Mouse (Mus musculus): ENCODE measurements around the gene Mrps9. TPM values are rescaled to one million over a fixed set of nuclear protein-coding genes. Genes with fewer than 3 reads are reported as not detected.

The Mrps9 gene
- polyA plus RNA-seq, 1 experiment: 40.2 TPM

GRCm38 (mm10) chr1:42894695-42895094, 43.7 kb downstream of the Mrps9 start:
- H3K4me1 ChIP-seq (ENCODE audit: control insufficient read depth, insufficient read depth, low read length): no peaks in the 10 kb centered on the region
- no peak for TF ChIP-seq POLR2A (IDR thresholded peaks at IDR 0.05; ENCODE audit: borderline replicate concordance, low read depth, low read length)
- no peak for TF ChIP-seq CTCF (IDR thresholded peaks at IDR 0.05; ENCODE audit: low read depth, low read length)
- no peak overlapping the region for H3K27ac ChIP-seq (ENCODE audit: insufficient read depth, low read depth, low read length)
- H3K4me3 ChIP-seq (ENCODE audit: insufficient read depth, low read length): no peak overlapping the region

DNA sequence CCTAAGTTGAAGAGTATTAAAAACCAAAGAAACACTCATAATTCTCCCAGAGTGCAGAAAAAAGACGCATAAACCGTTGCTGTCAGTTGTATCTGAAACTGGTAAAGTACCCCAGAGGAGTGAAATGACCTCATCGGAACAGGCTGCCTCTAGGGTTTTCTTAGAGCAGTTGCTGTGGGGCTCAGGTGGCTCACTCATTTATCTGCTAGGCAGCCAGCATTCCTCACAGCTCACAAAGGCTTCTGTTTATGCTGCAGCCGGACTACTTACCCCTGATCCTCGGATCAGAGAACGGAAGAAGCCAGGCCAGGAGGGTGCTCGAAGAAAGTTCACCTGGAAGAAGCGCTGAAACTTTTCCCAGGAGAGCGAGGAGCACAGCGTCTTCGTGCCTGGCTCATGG, 54.1 kb downstream of the Mrps9 start:
- no peaks in the 10 kb centered on the region for H3K4me1 ChIP-seq (ENCODE audit: control insufficient read depth, insufficient read depth, low read length)
- H3K27ac ChIP-seq (ENCODE audit: insufficient read depth, low read depth, low read length): no peak overlapping the region
- TF ChIP-seq CTCF (IDR thresholded peaks at IDR 0.05; ENCODE audit: low read depth, low read length) (no peak), POLR2A (IDR thresholded peaks at IDR 0.05; ENCODE audit: borderline replicate concordance, low read depth, low read length) (no peak)

GRCm38 (mm10) chr1:42906696-42907095, 55.7 kb downstream of the Mrps9 start:
- H3K4me1 ChIP-seq (ENCODE audit: control insufficient read depth, insufficient read depth, low read length): no peaks in the 10 kb centered on the region
- no peak overlapping the region for H3K27ac ChIP-seq (ENCODE audit: insufficient read depth, low read depth, low read length)
- TF ChIP-seq CTCF (IDR thresholded peaks at IDR 0.05; ENCODE audit: low read depth, low read length): no peak
- TF ChIP-seq POLR2A (IDR thresholded peaks at IDR 0.05; ENCODE audit: borderline replicate concordance, low read depth, low read length): no peak
- H3K4me3 ChIP-seq (ENCODE audit: insufficient read depth, low read length): no peak overlapping the region

More for the DNA sequence above, 54.1 kb downstream of the Mrps9 start:
- H3K4me3 ChIP-seq (ENCODE audit: insufficient read depth, low read length): no peak overlapping the region

GRCm38 (mm10) chr1:42907153-42907552, 56.1 kb downstream of the Mrps9 start:
- H3K4me3 ChIP-seq (ENCODE audit: insufficient read depth, low read length): no peak overlapping the region
- H3K27ac ChIP-seq (ENCODE audit: insufficient read depth, low read depth, low read length): no peak overlapping the region
- no peak for TF ChIP-seq POLR2A (IDR thresholded peaks at IDR 0.05; ENCODE audit: borderline replicate concordance, low read depth, low read length)
- H3K4me1 ChIP-seq (ENCODE audit: control insufficient read depth, insufficient read depth, low read length): no peaks in the 10 kb centered on the region

DNA sequence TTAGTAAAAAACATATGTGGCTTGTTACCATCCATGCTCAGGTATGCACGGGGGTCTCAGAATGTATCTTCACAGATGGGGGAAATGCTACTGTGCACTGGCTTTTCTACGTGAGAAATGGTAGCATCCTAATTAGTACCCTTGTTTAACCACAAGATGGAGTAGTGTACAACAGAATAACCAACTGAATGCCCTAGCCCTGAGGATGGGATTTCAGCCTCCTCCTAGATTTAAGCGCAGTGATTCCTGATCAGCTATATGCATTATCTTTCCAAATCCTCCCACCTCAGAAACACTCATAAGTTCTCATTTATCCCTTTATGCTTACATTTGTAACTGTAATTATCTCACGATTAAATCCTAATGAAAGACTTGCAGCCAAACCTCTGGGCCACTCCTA, 64.0 kb downstream of the Mrps9 start:
- TF ChIP-seq POLR2A (IDR thresholded peaks at IDR 0.05; ENCODE audit: borderline replicate concordance, low read depth, low read length) (no peak), CTCF (IDR thresholded peaks at IDR 0.05; ENCODE audit: low read depth, low read length) (no peak)
- H3K4me3 ChIP-seq (ENCODE audit: insufficient read depth, low read length): no peak overlapping the region
- no peaks in the 10 kb centered on the region for H3K4me1 ChIP-seq (ENCODE audit: control insufficient read depth, insufficient read depth, low read length)
- no peak overlapping the region for H3K27ac ChIP-seq (ENCODE audit: insufficient read depth, low read depth, low read length)

DNA sequence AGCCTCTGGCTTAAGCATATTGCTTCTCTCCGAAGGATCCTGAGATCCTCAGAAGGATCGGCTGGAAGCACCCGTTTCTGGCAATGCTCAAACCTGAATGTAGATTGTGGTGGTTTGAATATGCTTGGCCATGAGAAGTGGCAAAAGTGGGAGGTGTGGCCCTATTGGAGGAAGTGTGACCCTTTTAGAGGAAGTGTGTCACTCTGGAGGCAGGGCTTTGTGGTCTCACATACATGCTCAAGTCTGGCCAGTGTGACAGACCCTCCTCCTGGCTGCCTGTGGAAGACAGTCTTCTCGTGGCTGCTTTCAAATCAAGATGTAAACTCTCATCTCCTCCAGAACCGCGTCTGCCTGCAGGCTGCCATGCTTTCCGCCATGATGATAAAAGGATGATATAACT, 65.7 kb downstream of the Mrps9 start:
- Histone ChIP-seq H3K4me3 (ENCODE audit: insufficient read depth, low read length) (no peak overlapping the region), H3K4me1 (ENCODE audit: control insufficient read depth, insufficient read depth, low read length) (no peaks in the 10 kb centered on the region), H3K27ac (ENCODE audit: insufficient read depth, low read depth, low read length) (no peak overlapping the region)
- TF ChIP-seq CTCF (IDR thresholded peaks at IDR 0.05; ENCODE audit: low read depth, low read length) (no peak), POLR2A (IDR thresholded peaks at IDR 0.05; ENCODE audit: borderline replicate concordance, low read depth, low read length) (no peak)

- TF ChIP-seq CTCF (IDR thresholded peaks at IDR 0.05; ENCODE audit: low read depth, low read length) (no peak), POLR2A (IDR thresholded peaks at IDR 0.05; ENCODE audit: borderline replicate concordance, low read depth, low read length) (no peak)
- Histone ChIP-seq H3K4me3 (ENCODE audit: insufficient read depth, low read length) (no peak overlapping the region), H3K4me1 (ENCODE audit: control insufficient read depth, insufficient read depth, low read length) (no peaks in the 10 kb centered on the region), H3K27ac (ENCODE audit: insufficient read depth, low read depth, low read length) (no peak overlapping the region)
Observed at GRCm38 (mm10) chr1:42917908-42918307, 66.9 kb downstream of the Mrps9 start.

DNA sequence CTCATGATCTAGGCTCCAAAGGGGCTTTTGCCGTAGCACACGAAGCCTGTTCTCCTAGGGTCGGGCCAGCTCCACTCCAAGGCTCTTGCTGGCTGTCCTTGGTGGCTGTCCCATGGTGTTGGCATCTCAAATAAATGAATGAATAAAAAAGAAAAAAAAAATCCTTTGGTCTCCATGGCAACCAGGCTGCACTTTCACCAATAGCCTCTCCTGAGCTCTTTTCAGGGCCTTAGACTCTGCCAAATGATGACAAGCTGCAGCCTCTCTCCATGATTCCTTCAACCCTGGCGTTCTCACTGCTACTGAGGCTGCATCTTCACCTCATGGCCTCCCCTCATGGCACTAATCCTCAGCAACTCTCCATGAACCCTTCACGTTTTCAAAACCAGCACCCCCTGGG, 72.9 kb downstream of the Mrps9 start:
- no peak overlapping the region for H3K4me3 ChIP-seq (ENCODE audit: insufficient read depth, low read length)
- H3K27ac ChIP-seq (ENCODE audit: insufficient read depth, low read depth, low read length): no peak overlapping the region
- TF ChIP-seq CTCF (IDR thresholded peaks at IDR 0.05; ENCODE audit: low read depth, low read length): no peak
- TF ChIP-seq POLR2A (IDR thresholded peaks at IDR 0.05; ENCODE audit: borderline replicate concordance, low read depth, low read length): no peak
- H3K4me1 ChIP-seq (ENCODE audit: control insufficient read depth, insufficient read depth, low read length): no peaks in the 10 kb centered on the region

- TF ChIP-seq POLR2A (IDR thresholded peaks at IDR 0.05; ENCODE audit: borderline replicate concordance, low read depth, low read length) (no peak), CTCF (IDR thresholded peaks at IDR 0.05; ENCODE audit: low read depth, low read length) (no peak)
- no peak overlapping the region for H3K4me3 ChIP-seq (ENCODE audit: insufficient read depth, low read length)
Observed at GRCm38 (mm10) chr1:42933613-42934012, 82.6 kb downstream of the Mrps9 start.

DNA sequence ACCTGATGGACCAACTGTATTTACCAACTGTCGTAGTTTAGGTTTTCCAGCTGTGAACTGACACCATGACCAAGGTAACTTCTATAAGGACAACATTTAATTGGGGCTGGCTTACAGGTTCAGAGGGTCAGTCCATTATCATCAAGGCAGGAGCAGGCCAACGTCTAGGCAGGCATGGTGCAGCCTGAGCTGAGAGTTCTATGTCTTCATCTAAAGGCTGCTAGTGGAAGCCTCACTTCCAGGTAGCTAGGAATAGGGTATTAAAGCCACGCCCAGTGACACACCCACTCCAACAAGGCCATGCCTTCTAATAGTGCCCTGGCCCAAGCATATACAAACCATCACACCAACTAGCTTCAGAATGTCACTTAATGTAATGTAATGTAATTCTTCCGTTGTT, 97.5 kb downstream of the Mrps9 start:
- Histone ChIP-seq H3K4me3 (ENCODE audit: insufficient read depth, low read length) (no peak overlapping the region), H3K27ac (ENCODE audit: insufficient read depth, low read depth, low read length) (no peak overlapping the region), H3K4me1 (ENCODE audit: control insufficient read depth, insufficient read depth, low read length) (no peaks in the 10 kb centered on the region; the same call in 1 of the 2 replicates)
- no peak for TF ChIP-seq POLR2A (IDR thresholded peaks at IDR 0.05; ENCODE audit: borderline replicate concordance, low read depth, low read length)
- TF ChIP-seq CTCF (IDR thresholded peaks at IDR 0.05; ENCODE audit: low read depth, low read length): no peak

More at GRCm38 (mm10) chr1:42933613-42934012, 82.6 kb downstream of the Mrps9 start:
- no peaks in the 10 kb centered on the region for H3K4me1 ChIP-seq (ENCODE audit: control insufficient read depth, insufficient read depth, low read length)
- no peak overlapping the region for H3K27ac ChIP-seq (ENCODE audit: insufficient read depth, low read depth, low read length)

Data from bone marrow macrophage, adult 2 months (primary cell).